Mouse (Mus musculus): ENCODE measurements at regions not wholly inside any gene's neighbourhood (a gene's known extent, or its start where the extent isn't known, plus 50 kb on each side); places are given as distances from the start of the nearest gene placed in this dataset.

DNA sequence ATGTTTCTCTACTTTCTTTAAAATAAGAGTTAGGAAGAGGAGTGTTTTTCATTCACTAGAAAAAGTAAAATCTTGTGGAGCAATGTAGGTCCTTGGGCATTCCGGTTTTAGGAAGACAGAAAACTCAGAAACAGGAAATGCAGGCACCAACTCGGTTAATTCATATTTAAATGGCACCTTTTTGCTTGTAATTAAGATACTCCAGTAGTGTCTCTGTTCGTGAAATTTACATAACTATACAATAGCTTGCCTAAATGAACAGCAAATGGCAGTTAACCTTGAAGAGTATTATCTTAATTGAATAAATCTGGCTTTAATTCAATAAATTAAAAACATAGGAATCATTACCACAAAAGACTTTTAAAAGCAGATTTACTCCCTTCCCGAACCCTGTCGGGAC, 100.9 kb upstream of the Id4 start:
- Histone ChIP-seq H3K4me2 (replicated peaks; ENCODE audit: low read depth, low read length) (no peak overlapping the region), H3K9ac (replicated peaks; ENCODE audit: low read length) (no peak overlapping the region), H3K9me3 (ENCODE audit: low read length) (no peaks in the 10 kb centered on the region), H3K36me3 (ENCODE audit: insufficient read depth, low read length) (no peaks in the 10 kb centered on the region), H3K4me1 (ENCODE audit: insufficient read depth, low read length) (no peaks in the 10 kb centered on the region), H3K27ac (ENCODE audit: low read length) (no peak overlapping the region), H3K27me3 (ENCODE audit: insufficient read depth, low read length) (no peaks in the 10 kb centered on the region), H3K4me3 (ENCODE audit: low read length) (no peak overlapping the region)
- 69% methylated on average over 5 of the region's 5 CpGs for WGBS
- ATAC-seq (ENCODE audit: low FRiP score, low TSS enrichment) = no peak

DNA sequence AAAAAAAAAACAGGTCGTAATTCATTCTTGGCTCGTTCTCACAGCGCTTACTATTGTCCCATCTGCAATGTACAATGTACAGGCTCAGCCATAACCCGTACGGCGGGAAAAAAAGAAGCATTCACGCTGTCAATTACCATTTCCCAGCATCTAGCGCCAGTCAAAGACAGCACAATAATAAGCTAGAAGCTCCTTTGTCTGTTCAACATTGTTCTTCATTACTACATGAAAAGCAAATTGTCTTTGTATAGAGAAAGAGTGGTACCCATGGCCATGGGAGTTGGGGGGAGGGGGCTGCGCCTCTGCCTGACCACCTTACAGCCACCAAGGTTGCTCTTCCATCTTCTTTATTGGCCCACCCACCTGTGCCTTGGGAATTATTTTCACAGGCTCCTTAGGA, 99.7 kb upstream of the Id4 start:
- no peak overlapping the region for H3K4me3 ChIP-seq (ENCODE audit: low read length)
- no peak overlapping the region for H3K27ac ChIP-seq (ENCODE audit: low read length)
- WGBS = 66% methylated on average over 9 of the region's 9 CpGs
- no peaks in the 10 kb centered on the region for H3K36me3 ChIP-seq (ENCODE audit: insufficient read depth, low read length)
- no peaks in the 10 kb centered on the region for H3K4me1 ChIP-seq (ENCODE audit: insufficient read depth, low read length)
- no peaks in the 10 kb centered on the region for H3K27me3 ChIP-seq (ENCODE audit: insufficient read depth, low read length)
- no peak overlapping the region for H3K9ac ChIP-seq (replicated peaks; ENCODE audit: low read length)
- H3K4me2 ChIP-seq (replicated peaks; ENCODE audit: low read depth, low read length) = no peak overlapping the region
- no peaks in the 10 kb centered on the region for H3K9me3 ChIP-seq (ENCODE audit: low read length)
- no peak for ATAC-seq (ENCODE audit: low FRiP score, low TSS enrichment)

DNA sequence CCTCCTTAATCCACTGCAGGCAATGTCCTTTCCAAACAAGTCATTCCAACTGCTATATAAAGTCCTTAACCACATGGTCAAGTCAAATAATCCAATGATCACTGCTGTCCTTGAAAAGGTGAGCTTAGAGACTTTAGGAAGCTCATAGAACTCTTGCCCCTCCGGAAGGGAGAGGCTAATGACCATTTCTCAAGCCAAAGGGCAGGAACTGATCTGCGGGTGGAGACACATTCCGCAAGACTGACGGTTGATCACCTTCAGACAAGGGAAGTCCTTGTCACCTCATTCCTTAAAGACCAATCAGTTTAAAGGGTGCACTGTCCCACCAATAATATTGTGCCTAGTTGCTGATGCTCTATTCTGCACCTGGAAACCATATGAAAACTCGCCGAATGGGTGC, 96.4 kb upstream of the Id4 start:
- Histone ChIP-seq H3K9ac (replicated peaks; ENCODE audit: low read length) (no peak overlapping the region), H3K4me1 (ENCODE audit: insufficient read depth, low read length) (no peaks in the 10 kb centered on the region), H3K9me3 (ENCODE audit: low read length) (no peaks in the 10 kb centered on the region), H3K36me3 (ENCODE audit: insufficient read depth, low read length) (no peaks in the 10 kb centered on the region), H3K4me2 (replicated peaks; ENCODE audit: low read depth, low read length) (no peak overlapping the region), H3K27me3 (ENCODE audit: insufficient read depth, low read length) (no peaks in the 10 kb centered on the region), H3K27ac (ENCODE audit: low read length) (no peak overlapping the region), H3K4me3 (ENCODE audit: low read length) (no peak overlapping the region)
- 87% methylated on average over 6 of the region's 6 CpGs for WGBS
- ATAC-seq (ENCODE audit: low FRiP score, low TSS enrichment) = no peak

DNA sequence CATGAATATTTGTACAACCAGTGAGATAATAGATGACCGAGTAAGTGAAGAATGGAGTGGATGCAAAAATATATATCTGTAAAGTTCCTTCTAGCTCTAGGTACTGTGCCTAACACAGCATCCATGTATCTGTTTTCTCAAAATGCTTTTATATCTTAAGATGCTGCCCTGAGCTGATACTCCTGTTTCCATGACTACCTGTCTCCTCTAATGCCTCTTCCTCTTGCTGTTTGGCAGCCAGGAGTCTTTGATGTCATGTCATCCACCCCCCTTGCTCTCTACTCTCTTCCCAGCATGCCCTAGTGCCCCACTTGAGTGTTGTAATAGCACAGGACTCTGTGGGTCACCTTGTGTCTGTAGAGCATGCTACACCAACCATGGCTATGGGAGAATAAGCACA, 95.2 kb upstream of the Id4 start:
- 91% methylated on average over 1 of the region's 1 CpGs for WGBS

DNA sequence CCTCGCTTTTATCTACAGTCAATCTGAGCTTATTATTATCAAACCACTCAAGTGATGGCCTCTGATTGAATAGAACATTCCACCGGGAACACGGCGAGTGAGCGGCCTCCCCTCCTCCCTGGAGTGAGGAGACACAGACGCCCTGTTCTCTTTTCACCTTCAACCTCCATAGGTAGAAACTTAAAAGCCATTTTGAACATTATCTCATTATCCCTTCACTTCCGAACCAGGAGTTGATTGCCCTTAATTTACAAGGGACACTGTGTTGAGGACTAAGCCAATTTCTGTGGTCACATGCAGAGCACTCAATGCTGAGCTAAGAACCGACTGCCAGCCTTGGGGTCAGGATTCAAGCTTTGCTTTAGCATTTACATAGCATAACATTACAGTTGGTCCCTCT, 93.1 kb upstream of the Id4 start:
- Histone ChIP-seq H3K27ac (ENCODE audit: low read length) (no peak overlapping the region), H3K4me1 (ENCODE audit: insufficient read depth, low read length) (peaks cover 6% of the 10 kb centered on the region; the same call in 1 of the 2 replicates), H3K9ac (replicated peaks; ENCODE audit: low read length) (no peak overlapping the region), H3K27me3 (ENCODE audit: insufficient read depth, low read length) (no peaks in the 10 kb centered on the region), H3K4me3 (ENCODE audit: low read length) (no peak overlapping the region), H3K36me3 (ENCODE audit: insufficient read depth, low read length) (no peaks in the 10 kb centered on the region), H3K9me3 (ENCODE audit: low read length) (no peaks in the 10 kb centered on the region), H3K4me2 (replicated peaks; ENCODE audit: low read depth, low read length) (no peak overlapping the region)
- 48% methylated on average over 8 of the region's 8 CpGs for WGBS
- no peak for ATAC-seq (ENCODE audit: low FRiP score, low TSS enrichment)

More for the DNA sequence above, 95.2 kb upstream of the Id4 start:
- no peak for ATAC-seq (ENCODE audit: low FRiP score, low TSS enrichment)
- H3K4me3 ChIP-seq (ENCODE audit: low read length) = no peak overlapping the region
- H3K9me3 ChIP-seq (ENCODE audit: low read length) = no peaks in the 10 kb centered on the region
- H3K27me3 ChIP-seq (ENCODE audit: insufficient read depth, low read length) = no peaks in the 10 kb centered on the region
- H3K4me1 ChIP-seq (ENCODE audit: insufficient read depth, low read length) = no peaks in the 10 kb centered on the region
- H3K4me2 ChIP-seq (replicated peaks; ENCODE audit: low read depth, low read length) = no peak overlapping the region
- no peaks in the 10 kb centered on the region for H3K36me3 ChIP-seq (ENCODE audit: insufficient read depth, low read length)
- H3K27ac ChIP-seq (ENCODE audit: low read length) = no peak overlapping the region
- no peak overlapping the region for H3K9ac ChIP-seq (replicated peaks; ENCODE audit: low read length)

DNA sequence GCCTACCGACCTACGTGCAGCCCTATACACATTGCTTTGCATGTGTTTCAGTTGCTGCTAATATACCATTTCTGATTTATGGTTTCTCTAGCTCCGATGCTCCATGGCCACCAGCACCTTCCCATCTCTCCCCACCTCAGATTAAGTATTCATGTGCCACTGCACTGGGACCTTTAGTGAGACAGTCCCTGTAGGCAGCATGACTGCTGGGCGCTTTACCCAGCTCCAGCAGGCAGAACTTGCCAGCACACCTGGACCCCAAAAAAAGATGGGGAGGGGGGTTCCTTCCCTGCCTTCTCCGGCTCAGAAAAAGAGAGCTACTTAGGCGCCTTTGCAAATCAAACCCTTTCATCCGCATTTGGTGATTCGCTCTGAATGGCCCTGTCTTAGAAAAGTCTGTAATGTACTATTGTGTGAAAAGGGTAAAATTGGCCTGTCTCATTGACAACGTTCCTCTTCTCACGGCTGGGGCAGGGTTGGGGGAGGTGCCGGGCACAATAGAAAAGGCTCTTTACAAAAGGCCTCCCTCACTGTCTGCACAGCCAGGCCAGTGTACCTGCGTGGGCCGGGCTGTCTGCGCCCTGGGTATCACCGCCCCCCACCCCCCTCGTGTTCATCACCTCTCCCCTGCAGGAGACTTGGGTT, 89.6 kb upstream of the Id4 start:
- ATAC-seq (ENCODE audit: low FRiP score, low TSS enrichment) = no peak
- Histone ChIP-seq H3K36me3 (ENCODE audit: insufficient read depth, low read length) (no peaks in the 10 kb centered on the region), H3K4me1 (ENCODE audit: insufficient read depth, low read length) (peaks cover 6% of the 10 kb centered on the region; the same call in 1 of the 2 replicates), H3K27me3 (ENCODE audit: insufficient read depth, low read length) (no peaks in the 10 kb centered on the region), H3K9me3 (ENCODE audit: low read length) (no peaks in the 10 kb centered on the region), H3K27ac (ENCODE audit: low read length) (no peak overlapping the region), H3K4me3 (ENCODE audit: low read length) (no peak overlapping the region), H3K9ac (replicated peaks; ENCODE audit: low read length) (no peak overlapping the region), H3K4me2 (replicated peaks; ENCODE audit: low read depth, low read length) (no peak overlapping the region)
- 31% methylated on average over 16 of the region's 16 CpGs for WGBS

DNA sequence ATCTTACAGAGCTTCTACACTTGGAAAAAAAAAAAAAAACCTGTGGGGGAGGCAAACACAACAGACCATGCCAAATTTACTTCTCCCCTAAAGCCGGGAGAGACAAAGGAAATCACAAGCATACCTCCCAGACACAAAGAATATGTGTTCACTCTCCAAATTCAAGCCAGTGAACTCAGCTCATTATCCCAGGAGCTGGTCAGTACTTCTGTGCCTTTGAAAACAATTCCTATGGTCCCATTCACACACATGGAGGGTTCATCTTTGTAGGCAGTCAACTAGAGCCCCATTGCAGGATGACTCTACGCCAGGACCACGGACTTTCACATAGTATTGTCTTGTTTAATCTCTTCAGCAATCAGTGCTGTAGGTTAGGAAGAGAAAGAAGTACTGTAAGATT, 89.0 kb upstream of the Id4 start:
- Histone ChIP-seq H3K27ac (ENCODE audit: low read length) (no peak overlapping the region), H3K9me3 (ENCODE audit: low read length) (no peaks in the 10 kb centered on the region), H3K36me3 (ENCODE audit: insufficient read depth, low read length) (no peaks in the 10 kb centered on the region), H3K27me3 (ENCODE audit: insufficient read depth, low read length) (no peaks in the 10 kb centered on the region), H3K4me1 (ENCODE audit: insufficient read depth, low read length) (peaks cover 6% of the 10 kb centered on the region; the same call in 1 of the 2 replicates), H3K4me2 (replicated peaks; ENCODE audit: low read depth, low read length) (no peak overlapping the region), H3K4me3 (ENCODE audit: low read length) (no peak overlapping the region), H3K9ac (replicated peaks; ENCODE audit: low read length) (no peak overlapping the region)
- WGBS = 47% methylated on average over 3 of the region's 3 CpGs
- no peak for ATAC-seq (ENCODE audit: low FRiP score, low TSS enrichment)

DNA sequence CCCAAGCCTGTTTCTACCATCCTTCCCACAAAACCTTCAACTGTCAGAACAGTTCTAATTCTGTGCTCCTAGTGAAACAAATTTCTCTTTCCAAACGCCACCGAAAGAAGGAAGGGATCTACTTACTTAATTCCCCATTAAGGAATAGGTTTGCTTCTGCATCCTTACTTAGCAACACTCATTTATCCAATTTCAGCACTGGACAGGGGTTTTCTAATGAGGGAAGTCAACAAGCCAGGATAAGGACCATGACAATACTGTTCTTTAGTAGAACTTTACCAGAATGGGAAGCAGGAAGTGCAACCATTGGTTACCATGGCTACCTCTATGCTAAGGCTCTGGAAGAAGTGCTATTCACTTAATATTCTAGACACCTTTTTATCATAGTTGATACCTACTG, 68.6 kb upstream of the Id4 start:
- no peak for ATAC-seq (ENCODE audit: low FRiP score, low TSS enrichment)
- H3K9me3 ChIP-seq (ENCODE audit: low read length) = no peaks in the 10 kb centered on the region

DNA sequence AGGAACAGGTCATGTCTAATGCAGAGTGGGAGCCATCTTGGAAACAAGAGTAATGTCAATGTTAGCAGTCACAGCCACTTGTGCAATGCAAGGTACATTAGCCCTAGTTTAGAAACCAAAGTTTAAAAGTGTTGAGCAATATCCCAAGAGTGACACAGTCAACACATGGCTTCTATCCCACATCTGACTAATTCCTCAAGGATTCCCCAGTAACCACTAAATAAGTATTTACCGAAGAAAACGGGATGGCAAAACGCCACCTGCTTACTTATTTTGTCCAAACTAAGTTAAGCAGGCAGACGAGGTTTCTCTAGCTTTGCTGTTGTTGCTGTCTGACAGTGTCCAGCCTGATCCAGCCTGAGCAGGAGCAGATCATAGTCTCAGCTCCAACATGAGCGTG, 67.1 kb upstream of the Id4 start:
- no peak overlapping the region for H3K4me3 ChIP-seq (ENCODE audit: low read length)
- ATAC-seq (ENCODE audit: low FRiP score, low TSS enrichment) = no peak

More for the DNA sequence above, 68.6 kb upstream of the Id4 start:
- Histone ChIP-seq H3K4me1 (ENCODE audit: insufficient read depth, low read length) (no peaks in the 10 kb centered on the region), H3K27me3 (ENCODE audit: insufficient read depth, low read length) (no peaks in the 10 kb centered on the region), H3K4me2 (replicated peaks; ENCODE audit: low read depth, low read length) (no peak overlapping the region), H3K9ac (replicated peaks; ENCODE audit: low read length) (no peak overlapping the region), H3K4me3 (ENCODE audit: low read length) (no peak overlapping the region), H3K27ac (ENCODE audit: low read length) (no peak overlapping the region), H3K36me3 (ENCODE audit: insufficient read depth, low read length) (no peaks in the 10 kb centered on the region)
- 83% methylated on average over 2 of the region's 2 CpGs for WGBS

DNA sequence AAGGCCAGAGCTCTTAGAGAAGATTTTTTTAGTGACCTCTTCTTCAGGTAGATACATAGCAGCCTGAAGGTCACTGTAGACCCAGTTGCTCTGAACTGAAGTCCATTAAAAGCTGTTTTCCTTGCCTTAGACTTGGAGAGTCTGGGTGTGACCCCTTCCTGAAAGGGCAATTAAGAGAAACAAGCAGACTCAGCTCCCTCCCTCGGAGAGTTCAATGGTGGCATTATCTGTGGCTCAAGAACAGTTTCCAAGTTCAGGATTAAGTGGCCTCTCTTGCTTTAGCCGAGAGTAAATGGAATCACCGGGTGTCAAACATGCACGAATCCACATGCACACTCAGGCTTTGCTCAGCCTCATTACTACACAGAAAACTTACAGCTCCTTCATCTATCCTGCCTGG, 53.2 kb upstream of the Id4 start:
- WGBS = 56% methylated on average over 4 of the region's 4 CpGs
- no peaks in the 10 kb centered on the region for H3K27me3 ChIP-seq (ENCODE audit: insufficient read depth, low read length)
- H3K4me1 ChIP-seq (ENCODE audit: insufficient read depth, low read length) = no peaks in the 10 kb centered on the region
- H3K4me3 ChIP-seq (ENCODE audit: low read length) = no peak overlapping the region
- no peak for ATAC-seq (ENCODE audit: low FRiP score, low TSS enrichment)
- H3K9ac ChIP-seq (replicated peaks; ENCODE audit: low read length) = no peak overlapping the region
- H3K9me3 ChIP-seq (ENCODE audit: low read length) = no peaks in the 10 kb centered on the region
- H3K27ac ChIP-seq (ENCODE audit: low read length) = no peak overlapping the region
- no peaks in the 10 kb centered on the region for H3K36me3 ChIP-seq (ENCODE audit: insufficient read depth, low read length)
- no peak overlapping the region for H3K4me2 ChIP-seq (replicated peaks; ENCODE audit: low read depth, low read length)

More for the DNA sequence above, 67.1 kb upstream of the Id4 start:
- Histone ChIP-seq H3K36me3 (ENCODE audit: insufficient read depth, low read length) (no peaks in the 10 kb centered on the region), H3K27me3 (ENCODE audit: insufficient read depth, low read length) (no peaks in the 10 kb centered on the region), H3K27ac (ENCODE audit: low read length) (no peak overlapping the region), H3K4me1 (ENCODE audit: insufficient read depth, low read length) (no peaks in the 10 kb centered on the region), H3K9ac (replicated peaks; ENCODE audit: low read length) (no peak overlapping the region), H3K9me3 (ENCODE audit: low read length) (no peaks in the 10 kb centered on the region), H3K4me2 (replicated peaks; ENCODE audit: low read depth, low read length) (no peak overlapping the region)
- 90% methylated on average over 5 of the region's 5 CpGs for WGBS
